ENCODE assay signal across 25 mouse cellular contexts in genomic region chr4:142023166-142023565, GRCm38 (mm10). TPM values are rescaled to one million over a fixed set of nuclear protein-coding genes. Genes with fewer than 3 reads are reported as not detected.
DNase-seq lines count a peak whose midpoint lies in the region; ATAC-seq and TF ChIP-seq lines count a peak whose summit lies in the region.
"Had no signal": no experiment of that assay in that cellular context is flagged by ENCODE, and none has a peak within 500 bp of the region (broad histone marks: within the 10 kb centered on the region; RNA-seq: fewer than 3 reads in every experiment).

No protein-coding gene starts in this region.

- no peak overlapping the region for H3K27ac ChIP-seq in liver, adult 2 months (replicated peaks; ENCODE audit: insufficient read depth, low read depth, low read length)
- no peak overlapping the region for H3K27ac ChIP-seq in liver, embryonic 11.5 days (ENCODE audit: low read depth, low read length)
- no peak overlapping the region for H3K27ac ChIP-seq in stomach, postnatal 0 days (replicated peaks)
- H3K27ac ChIP-seq: heart, embryonic 13.5 days; lung, embryonic 15.5 days; midbrain, embryonic 13.5 days had no signal

- no peak for ATAC-seq in liver, embryonic 11.5 days (replicated peaks; ENCODE audit: low FRiP score)
- ATAC-seq in hematopoietic stem cell, adult 5-6 weeks (replicated peaks in 1 of 2; ENCODE audit: insufficient read depth in 1 of 2, low FRiP score in 2 of 2, low TSS enrichment in 1 of 2, low read depth in 1 of 2, poor library complexity in 2 of 2, severe bottlenecking in 2 of 2): peak; percentile 49 to 72; a peak in 3 of 4 replicates
- ATAC-seq in stomach, postnatal 0 days (ENCODE audit: low FRiP score, low TSS enrichment): peak; percentile 50; the same call in 1 of the 2 replicates
- ATAC-seq: forebrain, postnatal 0 days; hindbrain, embryonic 16.5 days; midbrain, embryonic 13.5 days had no signal

- peaks cover 2% of the 10 kb centered on the region; the same call in 1 of the 2 replicates for H3K4me1 ChIP-seq in liver, adult 2 months (ENCODE audit: control insufficient read depth, insufficient read depth, low read length)
- H3K4me1 ChIP-seq in liver, embryonic 11.5 days (replicated peaks; ENCODE audit: control insufficient read depth, insufficient read depth, low read length): no peaks in the 10 kb centered on the region
- H3K4me1 ChIP-seq in stomach, postnatal 0 days (replicated peaks; ENCODE audit: control insufficient read depth, insufficient read depth): no peaks in the 10 kb centered on the region
- H3K4me1 ChIP-seq: lung, embryonic 15.5 days; midbrain, embryonic 13.5 days had no signal

- H3K36me3 ChIP-seq in liver, adult 2 months (ENCODE audit: control insufficient read depth, insufficient read depth, low read length): no peaks in the 10 kb centered on the region
- no peaks in the 10 kb centered on the region for H3K36me3 ChIP-seq in liver, embryonic 11.5 days (ENCODE audit: control insufficient read depth, insufficient read depth, low read length)
- H3K36me3 ChIP-seq in stomach, postnatal 0 days (ENCODE audit: control insufficient read depth, insufficient read depth, low read length): no peaks in the 10 kb centered on the region
- H3K36me3 ChIP-seq: heart, embryonic 13.5 days; lung, embryonic 15.5 days; midbrain, embryonic 13.5 days had no signal

- TF ChIP-seq CTCF in liver, adult 2 months (IDR thresholded peaks at IDR 0.05; ENCODE audit: low read depth, low read length): no peak
- no peak for TF ChIP-seq CTCF in stomach, postnatal 0 days (IDR thresholded peaks at IDR 0.05; ENCODE audit: low read depth)

- 77% methylated on average over 4 of the region's 4 CpGs for WGBS in liver, adult 2 months
- WGBS in liver, embryonic 11.5 days: 73% methylated on average over 4 of the region's 4 CpGs
- WGBS in stomach, postnatal 0 days: 52% methylated on average over 4 of the region's 4 CpGs

- TF ChIP-seq POLR2A in liver, adult 2 months (IDR thresholded peaks at IDR 0.05; ENCODE audit: extremely low read depth, insufficient read depth, low read length): no peak

- no peaks in the 10 kb centered on the region for H3K27me3 ChIP-seq in liver, adult 2 months (ENCODE audit: control insufficient read depth, insufficient read depth, low read length)
- H3K27me3 ChIP-seq in liver, embryonic 11.5 days (replicated peaks; ENCODE audit: control insufficient read depth, insufficient read depth, low read length): no peaks in the 10 kb centered on the region; the same call in 1 of the 2 replicates
- H3K27me3 ChIP-seq in stomach, postnatal 0 days (ENCODE audit: control insufficient read depth, insufficient read depth, low read length): no peaks in the 10 kb centered on the region
- H3K27me3 ChIP-seq: heart, embryonic 13.5 days; lung, embryonic 15.5 days; midbrain, embryonic 13.5 days had no signal

- H3K9ac ChIP-seq in liver, adult 2 months (ENCODE audit: low read depth, low read length): no peak overlapping the region
- no peak overlapping the region for H3K9ac ChIP-seq in liver, embryonic 11.5 days (ENCODE audit: low read depth, low read length)
- H3K9ac ChIP-seq in stomach, postnatal 0 days (ENCODE audit: low read length): no peak overlapping the region
- H3K9ac ChIP-seq: forebrain, postnatal 0 days; heart, embryonic 13.5 days; lung, embryonic 15.5 days; midbrain, embryonic 13.5 days had no signal

- H3K4me3 ChIP-seq in liver, adult 2 months (ENCODE audit: insufficient read depth, low read depth, low read length): no peak overlapping the region
- no peak overlapping the region for H3K4me3 ChIP-seq in liver, embryonic 11.5 days (ENCODE audit: low read depth, low read length)
- no peak overlapping the region for H3K4me3 ChIP-seq in stomach, postnatal 0 days (ENCODE audit: low read depth, low read length)
- H3K4me3 ChIP-seq: erythroblast, embryonic 14.5 days; heart, embryonic 13.5 days; lung, embryonic 15.5 days; midbrain, embryonic 13.5 days had no signal

- TF ChIP-seq EP300 in stomach, postnatal 0 days (optimal IDR thresholded peaks at IDR 0.05): no peak

- H3K9me3 ChIP-seq in liver, embryonic 11.5 days (ENCODE audit: control insufficient read depth, low read length): no peaks in the 10 kb centered on the region
- no peaks in the 10 kb centered on the region for H3K9me3 ChIP-seq in stomach, postnatal 0 days (ENCODE audit: control insufficient read depth, low read length)
- H3K9me3 ChIP-seq: heart, embryonic 13.5 days; lung, embryonic 15.5 days; midbrain, embryonic 13.5 days had no signal

- peak; percentile 29 for DNase-seq in liver, adult 2 months (ENCODE audit: extremely low read depth, low read depth, low spot score)
- no peak for DNase-seq in liver, embryonic 11.5 days (ENCODE audit: low spot score)
- DNase-seq in ZHBTc4 (ENCODE audit: low read depth, low spot score): peak; percentile 72
- no peak for DNase-seq in stomach, postnatal 0 days (ENCODE audit: low spot score)
- no peak for DNase-seq in B cell, adult 2 months
- DNase-seq in natural killer cell, adult 2 months (ENCODE audit: low spot score in 2 of 2): no peak
- DNase-seq: adrenal gland, postnatal 14 days; cerebellum, adult 11-12 months; cerebellum, adult 9-11 months; forebrain, postnatal 0 days; heart, postnatal 10 days; kidney, adult 9 months; kidney, postnatal 25 days; liver; retina, postnatal 1 day; right cerebral cortex, postnatal 14 days had no signal

- H3K79me2 ChIP-seq in liver, adult 2 months (ENCODE audit: control insufficient read depth, insufficient read depth, low read length): no peaks in the 10 kb centered on the region

- no peak overlapping the region for H3K4me2 ChIP-seq in liver, embryonic 11.5 days
- H3K4me2 ChIP-seq in stomach, postnatal 0 days (replicated peaks; ENCODE audit: low read depth): no peak overlapping the region
- H3K4me2 ChIP-seq: heart, embryonic 13.5 days; lung, embryonic 15.5 days; midbrain, embryonic 13.5 days had no signal

RNA-seq across cellular contexts. Expression of gene Fhad1, which starts 8.3 kb away (rescaled TPM):
- total RNA-seq in liver, adult 2 months (2014; rRNA removed): 0.40 and 2.4 TPM in 2 replicates
- 0.06 and 0.41 TPM in 2 replicates for polyA plus RNA-seq in liver, adult 2 months (2012; rRNA removed)
- polyA plus RNA-seq in liver, embryonic 11.5 days (2014; fragmentation: Nextera tagmentation; extraction: Ambion mirVana): 0.69 and 1.8 TPM in 2 replicates
- total RNA-seq in hematopoietic stem cell, adult 5-6 weeks (2017): not detected in 2 replicates
- 4.9 and 6.0 TPM in 2 replicates for polyA plus RNA-seq in stomach, postnatal 0 days (2015; fragmentation: Nextera tagmentation; extraction: Ambion mirVana)
- total RNA-seq: gastrocnemius, adult 8-10 months; megakaryocyte-erythroid progenitor cell, adult 5-6 weeks had no signal
- polyA plus RNA-seq: erythroblast, embryonic 14.5 days; liver, embryonic 16.5 days had no signal

Comparison
In these comparisons a context has a peak if more than half of its experiments do, and no peak if none do; other contexts are left out.
1. DNase-seq: peak in liver, adult 2 months (single experiment) and ZHBTc4 (single experiment); none in liver, embryonic 11.5 days (single experiment), stomach, postnatal 0 days (single experiment), B cell, adult 2 months (0 of 2) and natural killer cell, adult 2 months (0 of 2).